Mouse (Mus musculus) CH12.LX (cell line): Measurements from ENCODE around the gene Rell1. TPM values are rescaled to one million over a fixed set of nuclear protein-coding genes. Genes with fewer than 3 reads are reported as not detected.

Experiments
- DNase-seq: peaks from one replicate; pipeline ENCODE4 v3.0.0-alpha.2; 2013; ENCODE audit errors: extremely low read depth
- H3K27ac ChIP-seq: 2 replicates; pipeline ENCODE4 v1.5.1; 2012; ENCODE audit warnings: low read depth, mild to moderate bottlenecking, control low read depth, moderate library complexity; ENCODE audit not compliant: insufficient read depth
- H3K27me3 ChIP-seq: replicated peaks from 2 replicates; pipeline ENCODE3; 2012; ENCODE audit warnings: inconsistent platforms
- H3K36me3 ChIP-seq, 2 experiments: replicated peaks in 1 of 2; 2 replicates each; pipeline versions ENCODE3 to v1.6.1; 2012; ENCODE audit warnings: inconsistent platforms in 1 of 2, low read length in 1 of 2, mild to moderate bottlenecking in 1 of 2, mixed read lengths in 1 of 2, moderate library complexity in 1 of 2; ENCODE audit not compliant: control insufficient read depth in 1 of 2, insufficient read depth in 1 of 2
- H3K4me1 ChIP-seq, 2 experiments: 2 replicates each; pipeline ENCODE4 v1.6.1; 2012; ENCODE audit warnings: inconsistent platforms in 1 of 2, moderate library complexity in 1 of 2; ENCODE audit not compliant: insufficient read depth in 2 of 2, control insufficient read depth in 1 of 2
- H3K4me2 ChIP-seq: 2 replicates; pipeline ENCODE4 v1.6.1; 2012; ENCODE audit warnings: low read depth, mild to moderate bottlenecking, control low read depth; ENCODE audit not compliant: poor library complexity, insufficient read depth, severe bottlenecking
- H3K4me3 ChIP-seq, 3 experiments: fragments of 150-350 bp in 1 of 3; sonication (generic) in 1 of 3; replicated peaks in 1 of 3; 2 replicates each; pipeline versions ENCODE3 to v1.5.1; 2011 to 2012; ENCODE audit warnings: low read depth in 2 of 3, low read length in 2 of 3, mild to moderate bottlenecking in 2 of 3, moderate library complexity in 2 of 3, control low read depth in 1 of 3, improper control_type of control experiment in 1 of 3, inconsistent platforms in 1 of 3, mixed read lengths in 1 of 3; ENCODE audit not compliant: poor library complexity in 1 of 3
- H3K79me2 ChIP-seq: replicated peaks from 2 replicates; pipeline ENCODE4 v1.6.1; 2012; ENCODE audit warnings: mild to moderate bottlenecking, moderate library complexity; ENCODE audit not compliant: control insufficient read depth, poor library complexity, insufficient read depth, severe bottlenecking; ENCODE audit errors: extremely low read depth
- H3K9ac ChIP-seq: 2 replicates; pipeline ENCODE4 v1.6.1; 2012; ENCODE audit warnings: low read depth, mild to moderate bottlenecking, control low read depth, moderate library complexity; ENCODE audit not compliant: insufficient read depth
- H3K9me3 ChIP-seq: replicated peaks from 2 replicates; pipeline ENCODE3; 2012; ENCODE audit warnings: low read length, inconsistent platforms, mixed read lengths
- CTCF ChIP-seq, 2 experiments: IDR thresholded peaks in 1 of 2; conservative IDR thresholded peaks in 1 of 2; 2 replicates each; pipeline ENCODE4 v1.5.1; 2011 to 2012; ENCODE audit warnings: low read depth in 2 of 2, low read length in 2 of 2, improper control_type of control experiment in 1 of 2, inconsistent platforms in 1 of 2, mild to moderate bottlenecking in 1 of 2, moderate library complexity in 1 of 2
- E2F4 ChIP-seq: IDR thresholded peaks from 2 replicates; pipeline ENCODE4 v1.6.1; 2011; ENCODE audit warnings: low read depth, low read length, improper control_type of control experiment; ENCODE audit not compliant: insufficient replicate concordance
- ELF1 ChIP-seq: IDR thresholded peaks from 2 replicates; pipeline ENCODE4 v1.6.1; 2014; ENCODE audit warnings: low read depth, mild to moderate bottlenecking, inconsistent platforms, low read length, improper control_type of control experiment
- GABPA ChIP-seq: IDR thresholded peaks from 2 replicates; pipeline ENCODE4 v1.6.1; 2012; ENCODE audit warnings: low read depth, low read length, improper control_type of control experiment, inconsistent platforms; ENCODE audit not compliant: insufficient replicate concordance
- JUN ChIP-seq: IDR thresholded peaks from 2 replicates; pipeline ENCODE4 v1.6.1; 2011; ENCODE audit warnings: low read depth, mild to moderate bottlenecking, low read length, improper control_type of control experiment, moderate library complexity; ENCODE audit not compliant: insufficient read depth
- MAZ ChIP-seq: IDR thresholded peaks from 2 replicates; pipeline ENCODE4 v1.6.1; 2012; ENCODE audit warnings: low read depth, mild to moderate bottlenecking, inconsistent platforms, low read length, improper control_type of control experiment, moderate library complexity
- MEF2A ChIP-seq: IDR thresholded peaks from 2 replicates; pipeline ENCODE4 v1.6.1; 2014; ENCODE audit warnings: low read depth, mild to moderate bottlenecking, inconsistent platforms, low read length, improper control_type of control experiment, borderline replicate concordance
- MYC ChIP-seq: IDR thresholded peaks from 2 replicates; pipeline ENCODE4 v1.6.1; 2011; ENCODE audit warnings: low read depth, mild to moderate bottlenecking, improper control_type of control experiment, low read length
- NELFE ChIP-seq: IDR thresholded peaks from 2 replicates; pipeline ENCODE4 v1.6.1; 2011; ENCODE audit warnings: low read depth, low read length, improper control_type of control experiment
- NRF1 ChIP-seq: IDR thresholded peaks from 2 replicates; pipeline ENCODE4 v1.6.1; 2014; ENCODE audit warnings: low read depth, mild to moderate bottlenecking, inconsistent platforms, low read length, improper control_type of control experiment, moderate library complexity
- PAX5 ChIP-seq: IDR thresholded peaks from 2 replicates; pipeline ENCODE4 v1.6.1; 2012; ENCODE audit warnings: low read length, inconsistent platforms, mixed read lengths
- POLR2A ChIP-seq: IDR thresholded peaks from 2 replicates; pipeline ENCODE4 v1.6.1; 2011; ENCODE audit warnings: low read depth, mild to moderate bottlenecking, improper control_type of control experiment, low read length
- RAD21 ChIP-seq: IDR thresholded peaks from 2 replicates; pipeline ENCODE4 v1.6.1; 2011; ENCODE audit warnings: low read depth, mild to moderate bottlenecking, low read length, improper control_type of control experiment, moderate library complexity
- SIN3A ChIP-seq: IDR thresholded peaks from 2 replicates; pipeline ENCODE4 v1.6.1; 2012; ENCODE audit warnings: low read length, improper control_type of control experiment, inconsistent platforms
- TBP ChIP-seq: conservative IDR thresholded peaks from 2 replicates; pipeline ENCODE4 v1.6.1; 2011; ENCODE audit warnings: low read depth, low read length, improper control_type of control experiment
- USF1 ChIP-seq: IDR thresholded peaks from 2 replicates; pipeline ENCODE4 v1.6.1; 2014; ENCODE audit warnings: low read depth, mild to moderate bottlenecking, inconsistent platforms, low read length, improper control_type of control experiment
- ZC3H11A ChIP-seq: IDR thresholded peaks from 2 replicates; pipeline ENCODE4 v1.6.1; 2012; ENCODE audit warnings: low read depth, mild to moderate bottlenecking, inconsistent platforms, low read length, improper control_type of control experiment
- ZMIZ1 ChIP-seq: IDR thresholded peaks from 2 replicates; pipeline ENCODE4 v1.6.1; 2012; ENCODE audit warnings: low read depth, mild to moderate bottlenecking, inconsistent platforms, low read length, improper control_type of control experiment
- ZNF384 ChIP-seq: IDR thresholded peaks from 2 replicates; pipeline ENCODE4 v1.6.1; 2012; ENCODE audit warnings: low read depth, low read length, improper control_type of control experiment, inconsistent platforms
- dilution Hi-C: fragments of 300-500 bp; cut with MboI; formaldehyde crosslinking; loops from 2 replicates; pipeline ENCODE4 v1.14.3; 2020; ENCODE audit warnings: low sequenced_read_pairs; ENCODE audit not compliant: extremely low pct_unique_long_range_greater_than_20kb, extremely low pct_ligation_motif_present
- in situ Hi-C: fragments of 300-500 bp; cut with MboI; formaldehyde crosslinking; loops from 3 replicates; pipeline ENCODE4 v1.14.3; 2019; ENCODE audit warnings: low sequenced_read_pairs, low pct_ligation_motif_present, low pct_unique_long_range_greater_than_20kb, mixed read lengths
- polyA plus RNA-seq: library from polyadenylated mRNA; unstranded; fragments of >175 nt; gene quantifications from 2 replicates; pipeline ENCODE4 v1.2.1, GENCODE M21; 2012; ENCODE audit warnings: low read depth; ENCODE audit not compliant: insufficient read length
- total RNA-seq, 2 experiments: library from RNA; depleted of rRNA; stranded (reverse); fragments of 300-350 nt in 1 of 2; fragments of >200 nt in 1 of 2; gene quantifications; 2 replicates each; pipeline ENCODE4 v1.2.3; 2012 to 2014

Rell1 gene
- total and polyA plus RNA-seq, 3 experiments = 1.4 to 1.6 (median 1.5) TPM

DNA sequence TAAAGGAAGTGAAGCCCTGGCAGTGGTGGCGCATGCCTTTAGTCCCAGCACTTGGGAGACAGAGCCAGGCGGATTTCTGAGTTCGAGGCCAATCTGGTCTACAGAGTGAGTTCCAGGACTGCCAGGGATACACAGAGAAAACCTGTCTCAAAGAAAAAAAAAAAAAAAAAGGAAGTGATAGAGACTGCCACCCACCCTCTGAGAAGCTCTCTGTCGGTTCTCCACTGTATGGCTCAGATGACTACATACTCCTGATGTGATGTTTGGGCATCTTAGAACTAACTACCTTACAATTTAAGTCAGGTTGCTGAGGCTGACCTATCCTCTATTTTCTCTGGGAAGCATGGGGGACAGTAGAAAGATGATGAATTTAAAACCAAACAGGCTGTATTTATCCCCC is 2.3 kb downstream of the Rell1 start:
- peaks cover 11 to 50% of the 10 kb centered on the region in 2 experiments for H3K4me1 ChIP-seq
- no peak overlapping the region for H3K9ac ChIP-seq
- H3K9me3 ChIP-seq = no peaks in the 10 kb centered on the region
- no peaks in the 10 kb centered on the region for H3K36me3 ChIP-seq
- in situ Hi-C loops = no loop called here
- H3K4me3 ChIP-seq = no peak overlapping the region
- DNase-seq = no peak
- H3K27me3 ChIP-seq = peaks cover 8% of the 10 kb centered on the region
- dilution Hi-C loops = no loop called here
- no peaks in the 10 kb centered on the region for H3K79me2 ChIP-seq
- H3K4me2 ChIP-seq = 0 out of 2 replicates have a peak overlapping the region, but pooled peaks have one; percentile 82
- no peak overlapping the region for H3K27ac ChIP-seq
- TF ChIP-seq ZNF384 = peak; percentile 86
- no peak for TF ChIP-seq MYC
- TF ChIP-seq TBP = 0 out of 2 replicates have a peak, but pooled peaks have one; percentile 46

DNA sequence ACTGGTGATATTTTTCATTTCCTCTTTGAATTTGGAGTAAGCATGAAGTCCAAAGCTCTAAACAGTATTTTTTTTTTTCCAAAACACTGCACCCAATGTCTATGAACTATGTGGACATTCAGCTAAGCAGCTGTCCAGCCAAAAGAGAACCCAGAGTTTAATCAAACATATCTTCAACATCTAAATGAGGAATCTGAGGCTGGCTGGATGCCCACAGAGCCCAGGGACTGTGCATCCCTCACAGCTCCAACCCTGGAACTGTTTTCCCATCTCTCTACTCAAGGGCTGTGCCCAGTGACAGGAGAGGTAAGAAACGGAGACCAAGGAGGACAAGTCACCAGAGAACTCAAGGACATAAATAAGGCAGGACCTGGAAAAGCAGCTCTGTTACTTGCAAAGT is 2.8 kb downstream of the Rell1 start:
- TF ChIP-seq MEF2A (no peak), JUN (no peak)
- dilution Hi-C loops = no loop called here

DNA sequence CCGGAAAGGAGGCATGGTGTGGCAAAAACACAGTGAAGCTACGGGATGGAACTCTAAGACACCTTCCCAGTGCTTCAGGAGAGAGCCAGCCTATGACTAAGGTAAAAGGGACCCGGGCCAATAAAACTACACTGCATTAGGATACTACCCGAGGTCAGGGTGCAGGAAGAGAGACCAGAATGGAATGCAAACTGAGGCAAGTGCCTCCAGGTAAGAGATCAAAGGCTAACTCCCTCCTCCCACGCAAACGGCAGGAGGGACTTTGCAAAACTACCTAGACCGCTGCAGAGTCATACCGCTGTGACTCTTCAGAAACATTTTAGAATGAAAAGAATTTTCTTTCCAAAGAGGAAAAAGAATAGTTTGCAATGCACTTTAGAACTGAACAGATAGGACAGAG is 4.1 kb downstream of the Rell1 start:
- Histone ChIP-seq H3K9me3 (no peaks in the 10 kb centered on the region), H3K27ac (no peak overlapping the region), H3K4me3 (no peak overlapping the region), H3K4me2 (no peak overlapping the region; the same call in 1 of the 2 replicates), H3K27me3 (peaks cover 8% of the 10 kb centered on the region), H3K79me2 (no peaks in the 10 kb centered on the region), H3K4me1 (peaks cover 3 to 40% of the 10 kb centered on the region in 2 experiments), H3K36me3 (no peaks in the 10 kb centered on the region), H3K9ac (no peak overlapping the region)
- DNase-seq = no peak
- in situ Hi-C loops (no loop called here), dilution Hi-C loops (no loop called here)
- TF ChIP-seq MAZ = no peak
- TF ChIP-seq RAD21 = no peak
- no peak for TF ChIP-seq TBP
- no peak for TF ChIP-seq GABPA
- no peak for TF ChIP-seq USF1
- no peak for TF ChIP-seq NELFE
- no peak for TF ChIP-seq E2F4
- TF ChIP-seq NRF1 = no peak
- TF ChIP-seq SIN3A = no peak
- TF ChIP-seq MEF2A = no peak
- TF ChIP-seq PAX5 = no peak
- no peak for TF ChIP-seq CTCF (conservative IDR thresholded peaks at IDR 0.05 in 1 of 2, IDR thresholded peaks at IDR 0.05 in 1 of 2; ENCODE audit: low read depth in 2 of 2, low read length in 2 of 2)
- no peak for TF ChIP-seq POLR2A
- TF ChIP-seq ZC3H11A = no peak
- no peak for TF ChIP-seq ELF1
- TF ChIP-seq ZMIZ1 = no peak
- TF ChIP-seq, all 38 proteins: peak for 0

More for the DNA sequence above, 2.8 kb downstream of the Rell1 start:
- Histone ChIP-seq H3K27ac (no peak overlapping the region), H3K4me3 (no peak overlapping the region), H3K4me1 (peaks cover 11 to 50% of the 10 kb centered on the region in 2 experiments), H3K4me2 (no peak overlapping the region), H3K9me3 (no peaks in the 10 kb centered on the region), H3K27me3 (peaks cover 8% of the 10 kb centered on the region), H3K9ac (no peak overlapping the region), H3K36me3 (no peaks in the 10 kb centered on the region), H3K79me2 (no peaks in the 10 kb centered on the region)
- in situ Hi-C loops = no loop called here
- no peak for DNase-seq
